Mouse (Mus musculus): Measurements from ENCODE around the gene Naa25.

DNA sequence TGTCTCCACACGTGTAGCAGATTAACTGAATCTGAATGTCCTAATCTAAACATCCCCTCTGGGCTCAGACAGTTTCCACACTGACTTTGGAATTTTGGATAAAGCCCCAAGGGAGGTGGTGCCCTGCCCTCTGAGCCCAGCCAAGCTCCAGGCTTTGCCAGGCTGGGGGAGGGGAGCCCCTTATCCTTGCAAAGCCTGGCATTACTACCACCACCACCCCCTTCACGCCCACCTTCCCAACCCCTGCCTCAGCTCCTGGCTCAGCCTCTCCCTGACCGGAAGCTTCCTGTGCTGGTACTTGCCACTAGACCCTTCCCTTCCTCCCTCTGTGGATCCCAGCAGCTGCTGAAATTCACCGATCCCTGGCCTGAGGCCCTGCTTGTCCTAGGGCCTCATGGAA, 10.6 kb upstream of the Naa25 start:
- TF ChIP-seq POLR2A (IDR thresholded peaks at IDR 0.05; ENCODE audit: borderline replicate concordance, control insufficient read depth, low read depth, low read length) = no peak
- TF ChIP-seq CTCF (IDR thresholded peaks at IDR 0.05; ENCODE audit: control insufficient read depth, insufficient read depth, low read length) = no peak

All from bone marrow, adult 2 months (tissue).